Mouse (Mus musculus) c-Kit-negative CD71-positive TER-119-positive erythroid progenitor cells, embryonic 14.5 days (primary cell): ENCODE results near the gene Ssbp4.
"Not testable (repeated sequence)": the region's sequence is repeated elsewhere in the genome, so short reads cannot be mapped to it uniquely, and the experiment has no call there.

Experiments
- DNase-seq: peaks from one replicate; pipeline ENCODE4 v3.0.0-alpha.2; 2013; ENCODE audit warnings: low read depth, low spot score

Gene Ssbp4

DNA sequence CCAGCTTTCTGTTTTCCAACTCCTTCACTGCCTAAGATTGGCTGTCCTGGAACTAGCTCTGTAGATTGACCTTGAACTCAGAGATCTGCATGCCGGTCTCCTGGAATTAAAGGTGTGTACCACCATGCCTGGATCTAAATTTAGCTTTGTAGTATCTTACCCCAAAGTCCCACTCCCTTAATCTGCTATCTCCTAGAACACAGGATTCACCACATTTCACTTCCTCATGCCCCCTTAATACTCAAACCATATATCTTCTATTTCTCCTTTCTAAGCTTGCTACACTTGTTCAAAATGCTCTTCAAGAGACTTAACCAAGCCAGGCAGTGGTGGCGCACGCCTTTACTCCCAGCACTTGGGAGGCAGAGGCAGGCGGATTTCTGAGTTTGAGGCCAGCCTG lies 20.7 kb downstream of the Ssbp4 start:
- not testable (repeated sequence) for DNase-seq

DNA sequence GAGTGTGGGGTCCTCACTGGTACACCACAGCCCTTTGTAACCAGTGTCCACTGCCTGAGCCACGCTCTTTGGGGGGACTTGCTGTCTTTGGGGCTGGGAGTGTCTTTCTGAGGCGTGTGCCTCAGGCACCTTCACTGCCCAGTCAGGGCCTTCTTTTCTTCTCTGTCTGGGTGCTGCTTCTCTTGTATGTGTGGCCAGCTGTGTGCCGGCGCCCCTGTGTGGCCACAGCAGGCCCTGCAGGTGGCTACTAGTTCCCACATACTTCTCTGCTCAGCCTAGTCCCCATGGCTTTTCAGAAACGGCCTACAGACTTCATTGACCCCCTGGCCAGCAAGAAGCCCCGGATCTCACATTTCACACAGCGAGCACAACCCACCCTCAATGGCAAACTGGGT lies 23.4 kb downstream of the Ssbp4 start:
- DNase-seq: no peak

GRCm38 (mm10) chr8:70584606-70585257 lies 23.9 kb downstream of the Ssbp4 start:
- no peak for DNase-seq

DNA sequence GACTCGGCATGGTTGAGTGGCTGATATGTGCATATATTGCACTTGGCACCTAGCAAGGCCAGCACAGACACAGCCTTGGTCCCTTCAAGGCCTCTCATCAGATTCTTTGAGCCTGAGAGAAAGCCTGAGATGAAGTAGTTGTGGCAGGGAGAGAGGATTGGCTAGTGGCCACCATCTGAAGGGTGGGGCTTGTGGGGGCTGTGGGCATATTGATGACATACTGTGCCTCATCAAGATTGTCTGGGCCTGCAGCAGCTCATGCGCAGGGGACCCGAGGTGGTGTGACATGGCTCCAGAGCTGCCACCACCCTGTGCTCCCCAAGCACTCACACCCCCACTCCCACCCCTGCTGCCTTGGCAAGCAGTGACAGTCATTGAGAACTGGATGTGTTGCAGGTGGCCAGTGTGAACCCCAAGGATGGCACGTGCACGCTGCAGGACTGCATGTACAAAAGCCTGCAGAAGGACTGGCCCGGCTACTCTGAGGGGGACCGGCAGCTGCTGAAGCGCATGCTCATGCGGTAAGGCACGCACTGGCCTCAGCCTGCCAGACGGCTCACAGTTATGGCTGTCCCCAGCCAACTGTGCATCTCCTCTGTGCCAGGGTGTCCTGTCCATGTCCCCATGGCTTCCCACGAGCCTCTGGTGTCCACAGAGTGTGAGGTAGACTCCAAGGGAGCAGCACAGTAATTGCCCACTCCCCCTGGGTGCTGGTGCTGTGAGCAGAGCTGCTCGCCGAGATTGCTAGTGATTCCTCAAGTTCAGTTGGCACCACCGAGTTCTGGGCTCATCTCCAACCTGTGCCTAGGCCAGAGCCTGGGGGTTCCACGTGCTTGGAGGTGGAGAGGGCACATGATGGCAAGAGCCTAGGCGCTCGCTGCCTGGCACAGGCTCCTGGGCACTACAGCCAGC lies 24.9 kb downstream of the Ssbp4 start:
- no peak for DNase-seq

DNA sequence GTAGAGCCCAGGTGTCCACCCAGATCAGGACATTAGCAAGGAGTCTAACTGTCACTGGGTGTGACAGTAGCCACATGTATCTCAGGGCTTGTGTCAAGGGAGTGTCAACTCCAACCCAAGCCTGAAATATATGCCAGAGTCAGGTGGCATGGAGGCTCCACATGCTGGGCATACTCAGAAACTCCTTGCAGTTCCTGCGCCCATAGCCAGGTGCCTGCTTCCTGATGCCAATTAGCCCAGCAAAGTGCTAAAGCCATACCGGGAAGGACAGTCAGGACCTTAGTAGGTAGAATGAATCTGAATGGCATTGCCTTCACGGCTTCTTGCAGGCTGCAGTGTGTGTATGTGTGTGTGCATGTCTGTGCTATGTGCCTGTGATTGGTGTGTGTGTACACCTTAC lies 31.5 kb downstream of the Ssbp4 start:
- DNase-seq: no peak

GRCm38 (mm10) chr8:70574915-70575314 lies 33.8 kb downstream of the Ssbp4 start:
- DNase-seq: no peak

DNA sequence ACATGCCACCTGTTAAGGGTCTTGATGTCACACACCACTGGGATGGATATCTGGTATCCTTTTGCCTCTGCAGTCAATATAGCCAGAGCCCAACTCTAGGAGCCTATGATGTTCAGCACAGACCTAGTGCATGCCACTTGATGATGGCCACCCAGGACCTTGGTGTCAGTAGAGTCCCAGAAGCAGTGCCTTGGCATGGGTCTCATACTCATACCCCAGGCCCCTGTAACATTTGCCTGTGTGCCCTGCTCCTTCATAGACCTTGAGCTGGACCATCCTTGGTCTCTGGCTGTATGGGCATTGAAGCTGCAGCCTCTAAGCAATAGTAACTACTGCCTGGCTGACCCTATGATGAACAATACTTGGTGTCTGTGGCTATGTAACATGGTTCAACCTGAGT lies 34.4 kb downstream of the Ssbp4 start:
- DNase-seq: no peak

DNA sequence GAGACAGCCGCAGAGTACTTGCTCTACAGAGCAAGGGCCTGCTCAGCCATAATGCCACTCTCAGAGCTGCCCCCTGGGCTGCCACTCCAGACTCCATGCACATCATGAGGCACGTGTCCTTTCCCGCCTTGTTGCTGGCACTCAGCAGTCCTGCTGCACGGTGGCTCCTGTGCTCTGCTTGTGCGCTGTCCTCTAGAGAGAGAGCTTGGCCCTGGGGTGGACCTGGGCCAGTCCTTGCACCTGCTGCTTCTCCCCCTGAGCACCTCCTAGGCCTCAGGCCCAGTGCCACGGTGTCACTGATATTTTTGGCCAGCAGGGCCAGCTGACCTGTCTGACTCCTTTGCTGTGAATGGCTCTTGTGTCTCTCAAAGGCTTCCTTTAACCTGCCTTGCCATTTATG lies 37.7 kb downstream of the Ssbp4 start:
- DNase-seq: no peak

GRCm38 (mm10) chr8:70570360-70570759 lies 38.3 kb downstream of the Ssbp4 start:
- no peak for DNase-seq

DNA sequence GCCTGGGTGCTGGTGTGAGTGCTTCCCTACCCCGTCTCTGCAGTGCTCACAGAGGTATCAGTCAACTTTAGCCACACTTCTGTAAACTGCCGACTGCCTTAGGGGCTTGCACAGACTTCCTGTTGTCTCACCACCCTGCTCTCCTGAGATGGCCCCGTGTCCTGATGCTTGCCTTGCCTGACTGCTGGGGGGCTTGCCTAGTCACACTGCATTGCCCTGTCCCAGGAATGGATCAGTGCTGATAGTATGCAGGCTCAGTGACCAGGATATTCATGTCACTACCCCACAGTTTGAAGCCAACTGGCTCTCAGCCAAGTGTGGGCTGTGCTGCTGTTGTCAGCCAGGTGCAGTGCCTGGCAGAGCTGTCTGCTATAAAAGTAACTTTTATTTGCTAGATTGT lies 43.1 kb downstream of the Ssbp4 start:
- DNase-seq: no peak

- no peak for DNase-seq
These were observed 43.9 kb downstream of the Ssbp4 start for GRCm38 (mm10) chr8:70564696-70565235.

DNA sequence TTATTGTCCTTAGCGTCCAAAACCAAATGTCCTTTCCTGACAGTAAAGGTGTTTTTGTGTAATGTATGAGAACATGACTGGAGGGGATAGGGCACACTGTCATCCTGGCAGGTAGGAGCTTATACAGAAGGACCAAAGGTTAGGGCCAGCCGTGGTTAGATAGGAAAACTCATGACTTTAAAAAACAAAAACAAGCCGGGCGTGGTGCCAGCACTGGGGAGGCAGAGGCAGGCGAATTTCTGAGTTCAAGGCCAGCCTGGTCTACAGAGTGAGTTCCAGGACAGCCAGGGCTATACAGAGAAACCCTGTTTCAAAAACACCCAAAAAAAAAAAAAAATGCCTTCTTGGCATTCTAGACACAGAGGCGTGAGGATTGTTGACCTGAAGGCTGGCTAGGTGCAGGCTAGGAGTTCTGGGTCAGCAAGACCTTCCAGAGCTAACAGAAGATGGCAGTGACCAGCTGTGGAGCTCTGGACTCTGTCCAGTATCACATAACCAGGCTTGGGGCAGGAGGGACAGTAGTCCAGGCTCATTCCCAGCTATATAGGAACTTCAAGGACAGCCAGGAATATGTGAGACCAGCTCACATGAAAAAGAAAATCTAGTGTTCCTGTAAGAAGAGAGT lies 44.8 kb downstream of the Ssbp4 start:
- DNase-seq: no peak

- no peak for DNase-seq
These were observed 45.9 kb downstream of the Ssbp4 start for GRCm38 (mm10) chr8:70562802-70563201.

DNA sequence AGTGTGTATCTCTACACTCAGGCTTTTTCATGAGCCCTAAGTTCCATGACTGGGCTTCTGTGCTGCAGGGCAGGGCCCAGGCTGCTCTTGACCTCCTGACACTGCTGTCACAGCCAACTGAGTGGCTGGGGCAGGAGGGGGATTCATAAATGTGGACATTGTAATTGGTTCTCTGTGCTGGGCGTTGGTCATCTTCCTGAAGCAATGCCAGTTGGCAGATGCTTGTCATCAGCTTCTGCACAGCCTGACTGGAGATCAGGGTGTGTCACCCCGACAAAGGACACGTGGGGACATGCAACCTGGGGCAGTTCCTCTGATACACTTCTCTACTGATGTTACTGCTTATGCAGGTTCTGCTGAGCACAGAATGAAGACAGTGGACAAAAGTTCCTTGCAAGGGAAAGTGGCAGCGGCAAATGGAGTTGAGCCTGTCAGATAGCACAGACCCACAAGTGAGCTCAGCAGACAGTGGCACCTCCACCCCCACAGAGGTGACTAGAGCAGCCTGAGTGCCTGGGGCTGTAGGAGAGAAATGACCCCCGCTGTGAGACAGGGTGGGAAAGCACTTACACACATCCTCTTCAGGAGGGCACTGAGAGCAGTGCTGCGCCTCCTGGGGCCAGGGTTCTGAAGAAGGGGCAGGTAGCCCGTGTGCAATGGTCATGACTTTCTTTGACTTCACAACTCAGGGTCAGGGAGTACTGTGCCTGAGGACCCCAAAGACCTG lies 46.7 kb downstream of the Ssbp4 start:
- DNase-seq: no peak

DNA sequence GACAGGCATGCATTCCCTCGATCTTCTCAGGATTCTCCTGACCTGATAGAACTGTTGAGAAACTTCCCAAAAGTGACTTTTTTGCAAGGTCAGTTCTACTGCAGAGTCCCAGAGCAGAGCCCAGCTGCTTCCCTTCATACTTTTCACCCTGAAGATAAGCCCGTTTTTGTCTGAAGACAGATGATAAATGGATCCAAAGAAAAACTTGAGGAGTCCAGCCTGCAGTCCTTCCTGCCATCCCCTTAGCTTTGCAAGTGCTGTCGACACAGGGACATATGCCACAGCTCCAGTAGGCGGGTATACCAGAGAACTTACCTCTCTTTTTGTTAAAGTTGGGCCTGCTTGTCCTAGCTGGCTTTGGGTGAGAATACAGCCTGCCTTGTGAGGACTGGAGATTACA lies 47.3 kb downstream of the Ssbp4 start:
- no peak for DNase-seq

GRCm38 (mm10) chr8:70560564-70560963 lies 48.1 kb downstream of the Ssbp4 start:
- DNase-seq: no peak

DNA sequence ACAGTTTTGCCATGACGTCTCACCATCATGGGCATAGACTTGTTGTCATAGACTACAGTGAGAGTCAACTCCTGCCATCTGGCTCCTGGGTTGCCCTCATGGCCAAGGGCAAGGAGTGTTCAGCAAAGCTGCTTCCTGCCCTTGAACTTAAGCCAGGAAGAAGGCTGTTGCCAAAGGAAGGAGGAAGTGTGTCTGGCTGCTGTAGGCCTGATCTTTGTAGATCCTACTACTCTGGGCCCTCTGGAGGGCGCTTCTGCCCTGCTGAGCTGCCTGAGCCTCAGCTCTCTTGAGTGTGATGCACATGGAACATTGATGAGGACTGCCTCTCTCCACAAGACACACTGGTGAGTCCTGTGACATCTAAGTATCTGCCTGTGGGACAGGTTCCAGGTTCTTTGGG lies 48.6 kb downstream of the Ssbp4 start:
- no peak for DNase-seq

- DNase-seq: no peak
These were observed 49.7 kb downstream of the Ssbp4 start for GRCm38 (mm10) chr8:70558983-70559382.

DNA sequence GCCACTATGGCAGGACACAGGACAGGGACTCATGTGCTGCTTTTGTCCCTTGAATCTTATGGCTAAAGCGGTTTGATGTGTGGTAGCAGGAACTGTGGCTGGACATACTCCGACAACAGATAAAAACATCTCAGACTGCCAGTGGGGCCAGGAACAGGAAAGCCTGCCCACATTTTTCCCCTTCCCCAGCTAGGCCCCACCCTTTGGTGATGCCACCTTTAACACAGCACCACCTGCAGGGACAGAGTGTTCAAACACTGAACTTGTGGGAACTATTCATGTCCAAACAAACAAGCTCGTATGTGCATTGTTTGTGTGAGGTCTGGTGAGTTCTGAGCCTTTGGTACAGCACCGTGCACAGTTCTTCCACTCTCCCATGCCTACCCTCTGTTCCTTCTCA lies 50.3 kb downstream of the Ssbp4 start:
- no peak for DNase-seq

DNA sequence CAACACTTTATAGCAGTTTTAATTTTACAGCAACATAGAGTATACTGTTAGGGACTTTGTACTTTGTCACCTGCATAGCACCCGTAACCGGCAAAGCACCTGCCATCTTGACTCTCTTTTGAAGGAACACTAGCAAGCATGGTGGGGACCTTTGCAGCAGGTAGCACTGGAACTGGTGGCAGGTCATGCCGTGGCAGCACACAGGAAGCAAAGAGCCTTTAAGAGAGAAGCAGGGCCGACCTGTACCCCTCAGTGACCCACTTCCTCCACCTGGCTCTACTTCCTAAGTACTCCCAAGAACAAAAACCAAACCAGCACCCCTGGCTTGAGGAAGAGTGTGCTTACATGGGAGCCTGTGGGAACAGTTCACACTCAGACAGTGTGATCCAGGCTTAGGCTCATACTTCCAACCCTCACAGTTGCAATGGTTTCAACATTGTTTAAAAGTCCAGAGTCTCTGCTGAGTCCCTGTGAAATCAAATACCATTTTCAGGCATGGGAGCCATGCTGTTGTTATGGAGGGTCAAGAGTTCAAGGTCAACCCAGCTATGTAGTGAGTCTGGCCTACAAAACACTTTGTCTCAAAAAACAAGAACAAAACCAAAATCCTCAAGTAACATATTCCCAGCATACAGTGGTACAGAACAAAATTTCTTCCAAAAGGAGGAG lies 53.5 kb downstream of the Ssbp4 start:
- no peak for DNase-seq

- no peak for DNase-seq
These were observed 54.9 kb downstream of the Ssbp4 start for GRCm38 (mm10) chr8:70553740-70554139.
